In genomic region chr3:87658348-87658747, GRCm38 (mm10) we compare ENCODE assay signal across 24 mouse cellular contexts. TPM values are rescaled to one million over a fixed set of nuclear protein-coding genes. Genes with fewer than 3 reads are reported as not detected.
A peak's percentile ranks its signal among the peaks of the same experiment; 100 is the strongest.
DNase-seq lines count a peak whose midpoint lies in the region; ATAC-seq and TF ChIP-seq lines count a peak whose summit lies in the region.
"Had no signal": no experiment of that assay in that cellular context is flagged by ENCODE, and none has a peak within 500 bp of the region (broad histone marks: within the 10 kb centered on the region; RNA-seq: fewer than 3 reads in every experiment).

No protein-coding gene starts in this region.

- no peak overlapping the region for H3K4me3 ChIP-seq in layer of hippocampus, adult 2 months
- H3K4me3 ChIP-seq: embryonic facial prominence, embryonic 13.5 days; embryonic facial prominence, embryonic 15.5 days; erythroblast, embryonic 14.5 days; forebrain, embryonic 10.5 days; forebrain, embryonic 12.5 days had no signal

- ATAC-seq in Patski = no peak
- ATAC-seq: forebrain, embryonic 14.5 days; forebrain, embryonic 16.5 days had no signal

- no peak overlapping the region for H3K27ac ChIP-seq in layer of hippocampus, adult 2 months
- H3K27ac ChIP-seq: embryonic facial prominence, embryonic 13.5 days; embryonic facial prominence, embryonic 15.5 days; forebrain, embryonic 10.5 days; forebrain, embryonic 12.5 days had no signal

- in situ Hi-C loops in Patski (cut with MboI; ENCODE audit: low pct_unique_long_range_greater_than_20kb) = no loop called here

- no peaks in the 10 kb centered on the region for H3K27me3 ChIP-seq in Patski
- H3K27me3 ChIP-seq: embryonic facial prominence, embryonic 13.5 days; embryonic facial prominence, embryonic 15.5 days; forebrain, embryonic 12.5 days had no signal

- no peak for DNase-seq in layer of hippocampus, adult 2 months (ENCODE audit: low spot score in 2 of 2)
- no peak for DNase-seq in layer of hippocampus, postnatal 25 days (ENCODE audit: extremely low spot score in 1 of 2, low spot score in 1 of 2)
- DNase-seq in ES-CJ7 (ENCODE audit: low read depth, low spot score) (peak; percentile 67), Patski (ENCODE audit: low read depth, low spot score) (no peak), ZHBTc4 (ENCODE audit: low read depth, low spot score) (peak; percentile 78)
- no peak for DNase-seq in embryo, embryonic 10 days (ENCODE audit: low spot score)
- no peak for DNase-seq in thymus, postnatal 4 days
- no peak for DNase-seq in adrenal gland, postnatal 14 days
- DNase-seq: adrenal gland, adult 2 months; adrenal gland, postnatal 10 days; adrenal gland, postnatal 36 days; cerebellum, adult 11-12 months; cerebellum, adult 2 months; cerebellum, adult 9-10 months; cerebellum, postnatal 10 days; cerebellum, postnatal 25 days; embryo, embryonic 11 days had no signal

- CTCF ChIA-PET in Patski (lab: Charles Lee) = interaction anchor here (1.4 kb wide), 1 partner anchor 11 kb away, joined by 4 read pairs; no protein-coding TSS in a partner anchor

- peak; percentile 26 for TF ChIP-seq CTCF in layer of hippocampus, adult 2 months (conservative IDR thresholded peaks at IDR 0.05)
- TF ChIP-seq CTCF in Patski (IDR thresholded peaks at IDR 0.05) = peak; percentile 22

- POLR2A ChIA-PET in Patski (lab: Charles Lee) = interaction anchor here (0.6 kb wide), 1 partner anchor 31 kb away, joined by 4 read pairs; no protein-coding TSS in a partner anchor

RNA-seq across cellular contexts. Expression of gene Arhgef11, which starts 41.0 kb away (rescaled TPM):
- 10 to 100 TPM; 60.6 to 61.5 TPM for total RNA-seq in layer of hippocampus, adult 2 months (2021)
- total RNA-seq in layer of hippocampus, postnatal 25 days (2021) = 10 to 100 TPM; 58.5 to 66.4 TPM
- polyA plus RNA-seq in Patski (2021) = 41.9 TPM
- 37.8 and 40.1 TPM in 2 replicates for total RNA-seq in adrenal gland, postnatal 14 days (2021)

Comparison
In these comparisons a context has a peak if more than half of its experiments do, and no peak if none do; other contexts are left out.
1. DNase-seq: peak in ES-CJ7 (single experiment) and ZHBTc4 (single experiment); none in layer of hippocampus, adult 2 months (0 of 2), layer of hippocampus, postnatal 25 days (0 of 2), Patski (single experiment), embryo, embryonic 10 days (single experiment), thymus, postnatal 4 days (single experiment) and adrenal gland, postnatal 14 days (single experiment).